Mouse (Mus musculus): ENCODE data around the gene Taf1b.
"Not testable (repeated sequence)": the region's sequence is repeated elsewhere in the genome, so short reads cannot be mapped to it uniquely, and the experiment has no call there.

DNA sequence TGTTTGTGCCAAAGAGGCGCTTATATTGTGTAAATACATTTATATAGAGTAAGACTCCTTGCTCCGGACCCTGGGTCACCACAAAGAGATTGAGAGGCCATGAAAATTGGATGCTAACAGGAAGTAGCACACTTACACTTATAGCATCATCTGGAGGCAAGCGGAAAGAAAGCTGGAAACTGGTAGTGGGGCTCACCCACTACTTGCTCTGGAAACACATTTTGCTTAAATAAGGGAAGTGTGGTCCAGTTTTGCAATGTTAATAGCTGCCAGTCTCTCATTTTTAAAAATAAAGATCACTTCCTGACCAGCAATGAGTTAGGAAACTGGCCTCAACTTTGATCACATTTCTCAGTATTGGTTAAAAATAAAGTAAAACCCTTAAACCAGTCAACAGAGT lies 5.7 kb upstream of the Taf1b start:
- not testable (repeated sequence) for TF ChIP-seq POLR2A (IDR thresholded peaks at IDR 0.05; ENCODE audit: insufficient read depth, low read length); CTCF (IDR thresholded peaks at IDR 0.05; ENCODE audit: low read depth, low read length)

All from ES-Bruce4 (cell line).